Mouse (Mus musculus) ES-Bruce4 (cell line): ENCODE results near the gene Cenph. TPM values are rescaled to one million over a fixed set of nuclear protein-coding genes. Genes with fewer than 3 reads are reported as not detected.

Experiments used
- H3K27ac ChIP-seq: 2 replicates; pipeline ENCODE4 v1.5.1; 2012; ENCODE audit warnings: low read length, inconsistent platforms; ENCODE audit not compliant: insufficient read depth
- H3K27me3 ChIP-seq: 2 replicates; pipeline ENCODE4 v1.6.1; 2012; ENCODE audit warnings: mild to moderate bottlenecking, low read length, inconsistent platforms; ENCODE audit not compliant: control insufficient read depth, poor library complexity, insufficient read depth, severe bottlenecking
- H3K36me3 ChIP-seq: 2 replicates; pipeline ENCODE4 v1.6.1; 2012; ENCODE audit warnings: inconsistent platforms, mild to moderate bottlenecking, low read length, moderate library complexity; ENCODE audit not compliant: control insufficient read depth, poor library complexity, insufficient read depth, severe bottlenecking
- H3K4me1 ChIP-seq: one replicate; pipeline ENCODE4 v1.8.1; 2011; ENCODE audit warnings: low read length; ENCODE audit not compliant: control insufficient read depth, insufficient read depth
- H3K4me3 ChIP-seq: 2 replicates; pipeline ENCODE4 v1.5.1; 2011; ENCODE audit warnings: low read depth, mild to moderate bottlenecking, low read length
- H3K9ac ChIP-seq: 2 replicates; pipeline ENCODE4 v1.6.1; 2012; ENCODE audit warnings: low read depth, mild to moderate bottlenecking, inconsistent platforms; ENCODE audit not compliant: poor library complexity, severe bottlenecking
- H3K9me3 ChIP-seq: replicated peaks from 2 replicates; pipeline ENCODE4 v1.6.1; 2012; ENCODE audit warnings: mild to moderate bottlenecking, low read length, inconsistent platforms; ENCODE audit not compliant: control insufficient read depth, poor library complexity, insufficient read depth, severe bottlenecking
- CTCF ChIP-seq: IDR thresholded peaks from one replicate; pipeline ENCODE4 v1.8.1; 2011; ENCODE audit warnings: low read depth, low read length
- EP300 ChIP-seq: IDR thresholded peaks from 2 replicates; pipeline ENCODE4 v1.6.1; 2011; ENCODE audit warnings: low read depth, low read length; ENCODE audit not compliant: insufficient read depth
- POLR2A ChIP-seq: IDR thresholded peaks from one replicate; pipeline ENCODE4 v1.8.1; 2011; ENCODE audit warnings: low read length; ENCODE audit not compliant: insufficient read depth
- polyA plus RNA-seq: library from polyadenylated mRNA; stranded (reverse); fragments of >200 nt; gene quantifications from 2 replicates; pipeline ENCODE4 v1.2.4, GENCODE M21; 2011; ENCODE audit warnings: low read depth; ENCODE audit not compliant: missing spikeins, insufficient read depth, insufficient read length

Cenph gene
- polyA plus RNA-seq, 1 experiment, result 58.8 TPM

DNA sequence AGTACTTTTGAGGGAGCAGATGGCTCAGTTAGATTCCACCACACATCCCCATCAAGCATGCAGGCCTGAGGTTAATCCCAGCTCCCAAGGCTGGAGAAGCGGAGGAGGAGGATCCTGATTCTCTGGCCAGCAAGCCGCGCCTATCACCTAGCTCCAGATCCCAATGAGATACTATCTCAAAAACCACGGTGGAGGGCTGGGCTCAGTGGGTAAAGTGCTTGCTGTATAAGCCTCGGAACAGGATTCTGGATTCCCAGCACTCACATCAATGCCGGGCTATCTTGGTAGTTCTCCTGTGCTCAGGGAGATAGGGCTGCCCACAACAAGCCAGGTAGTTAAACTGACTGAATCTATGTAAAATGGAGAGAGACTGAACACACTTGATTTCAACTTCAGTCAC, 60.2 kb downstream of the Cenph start:
- Histone ChIP-seq H3K9me3 (no peaks in the 10 kb centered on the region), H3K4me1 (no peaks in the 10 kb centered on the region), H3K36me3 (peaks cover 48% of the 10 kb centered on the region), H3K9ac (no peak overlapping the region), H3K4me3 (no peak overlapping the region), H3K27ac (no peak overlapping the region), H3K27me3 (no peaks in the 10 kb centered on the region)
- TF ChIP-seq POLR2A (no peak), CTCF (no peak), EP300 (no peak)

Other genes with a start within 250 kb of the Cenph start
- 14.6 and 15.8 TPM in 2 replicates for gene Ocln, start 223.2 kb downstream of the Cenph start, polyA plus RNA-seq
- 14.2 and 17.2 TPM in 2 replicates for gene Marveld2, start 158.9 kb downstream of the Cenph start, polyA plus RNA-seq
- gene Ak6, start 124.9 kb downstream of the Cenph start, polyA plus RNA-seq, result 200 and 203 TPM in 2 replicates
- 39.7 TPM in 2 replicates for gene Rad17, start 124.8 kb downstream of the Cenph start, polyA plus RNA-seq
- gene Taf9, start 124.3 kb downstream of the Cenph start, polyA plus RNA-seq, result 13.2 and 17.4 TPM in 2 replicates
- gene Ccdc125, start 106.2 kb downstream of the Cenph start, polyA plus RNA-seq, result 3.6 and 3.8 TPM in 2 replicates
- gene Cdk7, start 45.0 kb downstream of the Cenph start, polyA plus RNA-seq, result 93.2 and 102 TPM in 2 replicates
- gene Mrps36, start 31.2 kb downstream of the Cenph start, polyA plus RNA-seq, result 108 and 110 TPM in 2 replicates
- gene Ccnb1, start 10.7 kb upstream of the Cenph start, polyA plus RNA-seq, result 632 and 669 TPM in 2 replicates
- gene Slc30a5, start 57.5 kb upstream of the Cenph start, polyA plus RNA-seq, result 52.6 and 54.5 TPM in 2 replicates